ENCODE assay signal across 8 mouse cellular contexts in the genomic region with DNA sequence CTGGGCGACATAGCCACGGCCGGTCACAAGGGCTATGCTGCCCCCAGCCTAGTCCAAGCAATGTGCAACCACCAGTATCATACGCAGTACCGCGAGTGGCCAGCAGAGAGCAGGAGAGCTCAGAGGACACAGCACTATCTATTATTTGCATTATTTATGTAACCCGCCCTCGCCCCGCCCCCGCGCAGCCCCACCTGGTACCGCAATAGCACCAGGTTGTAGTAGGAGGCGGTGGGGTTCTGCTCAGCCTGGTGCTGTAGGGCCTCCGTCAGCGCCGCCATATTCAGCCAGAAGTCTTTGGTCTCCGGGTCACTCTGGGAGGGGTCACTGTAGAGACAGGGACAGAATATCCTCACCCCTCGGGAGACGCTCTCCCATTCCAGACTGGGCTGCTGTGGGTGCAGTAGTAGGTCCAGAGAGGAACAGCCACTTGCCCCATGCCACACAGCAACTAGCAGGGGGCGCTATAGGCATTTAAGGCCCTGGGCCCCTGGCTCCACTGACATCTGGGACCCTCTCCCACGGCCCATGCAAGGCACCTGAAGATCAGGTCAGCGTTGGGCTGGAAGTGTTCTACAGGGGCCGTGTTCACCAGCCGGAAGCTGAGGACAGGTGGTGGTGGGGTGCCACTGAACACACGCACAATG. TPM values are rescaled to one million over a fixed set of nuclear protein-coding genes. Genes with fewer than 3 reads are reported as not detected.
DNase-seq lines count a peak whose midpoint lies in the region; ATAC-seq lines count a peak whose summit lies in the region.

No protein-coding gene starts in this region.

- WGBS in hindbrain, embryonic 15.5 days, result 22% methylated on average over 25 of the region's 25 CpGs

- H3K9ac ChIP-seq in hindbrain, embryonic 15.5 days, result no peak overlapping the region

- H3K27ac ChIP-seq in hindbrain, embryonic 15.5 days (replicated peaks), result no peak overlapping the region

- H3K4me3 ChIP-seq in hindbrain, embryonic 15.5 days, result 0 out of 2 replicates have a peak overlapping the region, but pooled peaks have one; percentile 14

- ATAC-seq in hindbrain, embryonic 15.5 days (ENCODE audit: low FRiP score, low read depth), result peak; percentile 61

- peaks cover 15% of the 10 kb centered on the region for H3K36me3 ChIP-seq in hindbrain, embryonic 15.5 days

- H3K4me2 ChIP-seq in hindbrain, embryonic 15.5 days, result peak overlapping the region; percentile 51

- no peaks in the 10 kb centered on the region for H3K9me3 ChIP-seq in hindbrain, embryonic 15.5 days

- peak; percentile 48 for DNase-seq in Muller cell, postnatal 12 days (ENCODE audit: inconsistent ontology term)
- peak; percentile 97 for DNase-seq in cerebellum, adult 9-10 months
- peak; percentile 80 to 94 for DNase-seq in frontal cortex, adult 2 months (ENCODE audit: extremely low spot score in 1 of 2, low spot score in 1 of 2)
- peak; percentile 79 to 80 for DNase-seq in layer of hippocampus, postnatal 36 days
- DNase-seq in lung, postnatal 25 days (ENCODE audit: low spot score), result peak; percentile 79
- DNase-seq in retina, postnatal 7 days (ENCODE audit: low read depth, low spot score), result peak; percentile 76
- peak; percentile 83 for DNase-seq in urinary bladder, postnatal 14 days (ENCODE audit: low spot score)

- peaks cover 5% of the 10 kb centered on the region; the same call in 1 of the 2 replicates for H3K27me3 ChIP-seq in hindbrain, embryonic 15.5 days

- H3K4me1 ChIP-seq in hindbrain, embryonic 15.5 days (replicated peaks), result peaks cover 9% of the 10 kb centered on the region

RNA-seq across cellular contexts. Expression of a gene that starts 8.3 kb away (rescaled TPM):
- polyA plus RNA-seq in frontal cortex, adult 2 months (2012; rRNA removed), result 0.71 and 1.0 TPM in 2 replicates
- polyA plus RNA-seq in hindbrain, embryonic 15.5 days (2015; fragmentation: Nextera tagmentation; extraction: Ambion mirVana), result 0.45 and 0.52 TPM in 2 replicates
- under 1 TPM; 0.40 to 0.91 TPM for total RNA-seq in layer of hippocampus, postnatal 36 days (2021)

RNA-seq across cellular contexts. Expression of a gene that starts 15.6 kb away (rescaled TPM):
- 201 and 208 TPM in 2 replicates for polyA plus RNA-seq in frontal cortex, adult 2 months (2012; rRNA removed)
- 77.2 and 93.0 TPM in 2 replicates for polyA plus RNA-seq in hindbrain, embryonic 15.5 days (2015; fragmentation: Nextera tagmentation; extraction: Ambion mirVana)
- total RNA-seq in layer of hippocampus, postnatal 36 days (2021), result 100 to 1,000 TPM; 103 to 114 TPM

RNA-seq across cellular contexts. Expression of a gene that starts 20.9 kb away (rescaled TPM):
- 1.4 and 1.8 TPM in 2 replicates for polyA plus RNA-seq in frontal cortex, adult 2 months (2012; rRNA removed)
- 0.47 and 1.5 TPM in 2 replicates for polyA plus RNA-seq in hindbrain, embryonic 15.5 days (2015; fragmentation: Nextera tagmentation; extraction: Ambion mirVana)
- total RNA-seq in layer of hippocampus, postnatal 36 days (2021), result 1 to 10 TPM in 1 of 2 experiments, not detected in 1; 3.6 TPM

RNA-seq across cellular contexts. Expression of a gene that starts 33.8 kb away (rescaled TPM):
- 5.6 and 5.7 TPM in 2 replicates for polyA plus RNA-seq in frontal cortex, adult 2 months (2012; rRNA removed)
- 6.1 and 7.0 TPM in 2 replicates for polyA plus RNA-seq in hindbrain, embryonic 15.5 days (2015; fragmentation: Nextera tagmentation; extraction: Ambion mirVana)
- total RNA-seq in layer of hippocampus, postnatal 36 days (2021), result 1 to 10 TPM; 5.2 TPM

RNA-seq across cellular contexts. Expression of a gene that starts 38.4 kb away (rescaled TPM):
- 172 and 176 TPM in 2 replicates for polyA plus RNA-seq in frontal cortex, adult 2 months (2012; rRNA removed)
- 20.8 and 24.7 TPM in 2 replicates for polyA plus RNA-seq in hindbrain, embryonic 15.5 days (2015; fragmentation: Nextera tagmentation; extraction: Ambion mirVana)
- total RNA-seq in layer of hippocampus, postnatal 36 days (2021), result 100 to 1,000 TPM; 268 to 288 TPM
